Mouse (Mus musculus): ENCODE measurements around the gene Atg9b.
A peak's percentile ranks its signal among the peaks of the same experiment; 100 is the strongest.

Gene Atg9b

GRCm38 (mm10) chr5:24350531-24351250 lies 41.3 kb downstream of the Atg9b start:
- no peak for DNase-seq (ENCODE audit: low spot score in 2 of 2)

- no peak for DNase-seq (ENCODE audit: low spot score in 2 of 2)
Measured at GRCm38 (mm10) chr5:24350073-24350472, 41.9 kb downstream of the Atg9b start.

DNA sequence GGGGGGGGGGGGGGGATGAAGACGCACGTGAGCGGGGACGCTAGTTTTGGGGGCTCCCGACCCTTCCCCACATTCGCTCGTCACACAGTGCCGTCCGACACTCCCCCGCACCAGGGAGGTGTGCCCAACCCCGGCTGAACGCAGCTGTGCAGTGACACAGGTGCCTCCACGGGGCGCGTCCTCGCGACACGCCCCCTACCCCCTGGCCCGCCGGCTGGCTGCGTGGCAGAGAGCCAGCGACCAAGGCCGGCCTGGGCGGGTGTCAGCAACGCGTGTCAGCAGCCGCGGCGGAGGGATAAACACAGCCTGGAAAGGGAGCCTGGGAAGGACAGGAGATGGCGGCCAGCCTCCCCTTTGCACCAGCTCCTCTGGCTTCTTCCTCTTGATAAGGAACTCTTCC lies 43.4 kb downstream of the Atg9b start:
- DNase-seq (ENCODE audit: low spot score in 2 of 2) = no peak

GRCm38 (mm10) chr5:24348128-24348527 lies 43.8 kb downstream of the Atg9b start:
- peak; percentile 62 to 67 for DNase-seq (ENCODE audit: low spot score in 2 of 2)

- no peak for DNase-seq (ENCODE audit: low spot score in 2 of 2)
Measured at GRCm38 (mm10) chr5:24347186-24347875, 44.6 kb downstream of the Atg9b start.

DNA sequence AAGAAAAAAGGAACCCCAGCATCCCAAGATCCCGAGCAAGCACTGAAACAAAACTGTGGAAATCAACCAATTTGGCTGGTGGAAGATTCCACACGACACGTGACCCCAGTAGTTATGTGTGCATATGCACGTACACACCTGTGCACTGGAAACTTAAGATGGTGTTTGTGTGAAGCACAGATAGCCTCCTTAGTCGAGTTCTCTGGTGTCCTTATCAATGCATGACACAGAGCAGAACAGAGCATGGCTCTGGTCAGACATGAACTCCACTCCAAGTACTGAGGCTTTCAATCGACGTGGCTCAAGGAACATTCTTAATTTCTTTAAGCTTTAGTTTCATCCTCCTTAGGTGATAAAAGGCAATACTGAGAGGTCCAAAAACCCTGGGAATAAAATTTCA lies 45.6 kb downstream of the Atg9b start:
- no peak for DNase-seq (ENCODE audit: low spot score in 2 of 2)

DNA sequence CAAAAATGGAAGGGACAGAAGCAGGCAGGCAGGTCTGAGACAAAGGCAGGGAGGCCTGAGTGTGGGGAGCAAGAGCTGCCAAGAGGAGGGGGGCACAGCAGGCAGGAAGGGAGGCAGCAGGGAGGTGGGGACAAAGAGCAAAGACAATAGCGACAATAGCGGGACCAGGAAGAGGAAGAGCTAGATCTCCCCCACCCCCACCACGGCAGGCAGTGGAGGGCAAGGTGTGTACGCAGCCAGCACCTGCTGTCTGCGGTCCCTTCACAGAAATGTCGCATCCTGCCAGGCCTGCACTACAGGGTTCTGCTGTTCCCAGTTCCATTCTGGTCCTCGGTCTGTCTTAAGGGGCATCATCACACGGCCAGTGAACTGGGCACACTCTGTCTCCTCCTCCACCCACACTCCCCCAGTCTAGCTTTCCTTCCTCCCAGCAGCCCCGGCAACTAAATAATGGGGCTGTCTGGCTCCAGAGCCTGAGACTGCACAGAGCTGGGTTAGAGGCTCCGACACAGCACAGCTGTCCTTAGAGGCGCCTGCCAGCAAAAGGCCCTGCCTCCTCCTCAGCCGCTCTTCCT lies 47.4 kb downstream of the Atg9b start:
- no peak for DNase-seq (ENCODE audit: low spot score in 2 of 2)

DNA sequence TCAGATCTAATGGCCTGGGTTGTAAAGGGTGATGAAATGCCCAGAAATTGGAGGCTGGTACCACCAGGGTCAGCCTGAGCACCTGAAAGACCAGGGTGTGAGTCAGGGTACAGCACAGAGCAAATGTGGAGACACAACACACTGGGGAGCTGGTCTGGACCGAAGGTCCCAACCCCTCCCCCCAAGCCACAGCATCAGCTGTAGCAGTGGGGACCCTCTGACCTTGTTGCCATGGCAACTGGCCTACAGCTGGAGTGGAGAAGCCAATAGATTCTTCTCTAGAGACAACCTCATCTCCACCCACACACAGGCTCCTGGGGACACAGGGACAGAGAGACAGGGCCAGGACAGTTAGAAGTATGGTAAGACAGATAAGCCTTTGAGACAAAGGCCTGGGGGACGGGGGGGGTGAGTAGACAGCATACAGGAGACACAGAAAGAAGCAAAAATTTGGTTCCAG lies 47.9 kb downstream of the Atg9b start:
- DNase-seq (ENCODE audit: low spot score in 2 of 2) = no peak

GRCm38 (mm10) chr5:24343379-24343778 lies 48.6 kb downstream of the Atg9b start:
- DNase-seq (ENCODE audit: low spot score in 2 of 2) = no peak

GRCm38 (mm10) chr5:24342966-24343365 lies 49.0 kb downstream of the Atg9b start:
- DNase-seq (ENCODE audit: low spot score in 2 of 2) = no peak

GRCm38 (mm10) chr5:24342205-24342963 lies 49.6 kb downstream of the Atg9b start:
- DNase-seq (ENCODE audit: low spot score in 2 of 2) = no peak

DNA sequence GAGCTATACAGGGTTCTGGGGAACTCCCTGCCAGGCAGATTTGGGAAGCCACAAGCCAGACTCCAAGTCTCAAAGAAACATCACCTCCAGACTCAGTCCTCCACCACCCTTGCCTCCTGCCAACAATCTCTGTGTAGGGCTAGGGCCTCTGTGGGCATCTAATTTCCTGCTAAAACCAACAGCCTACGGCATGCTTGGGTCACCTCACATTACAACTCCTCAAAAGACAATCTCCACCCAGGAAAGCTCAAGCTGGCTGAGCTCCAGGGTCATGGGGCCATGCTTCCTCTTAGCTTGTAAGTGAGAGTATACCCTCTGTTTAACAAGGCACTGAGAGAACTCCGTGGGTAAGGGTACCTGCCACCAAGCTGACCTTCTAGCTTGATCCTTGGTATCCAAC lies 54.1 kb downstream of the Atg9b start:
- no peak for DNase-seq (ENCODE audit: low spot score in 2 of 2)

DNA sequence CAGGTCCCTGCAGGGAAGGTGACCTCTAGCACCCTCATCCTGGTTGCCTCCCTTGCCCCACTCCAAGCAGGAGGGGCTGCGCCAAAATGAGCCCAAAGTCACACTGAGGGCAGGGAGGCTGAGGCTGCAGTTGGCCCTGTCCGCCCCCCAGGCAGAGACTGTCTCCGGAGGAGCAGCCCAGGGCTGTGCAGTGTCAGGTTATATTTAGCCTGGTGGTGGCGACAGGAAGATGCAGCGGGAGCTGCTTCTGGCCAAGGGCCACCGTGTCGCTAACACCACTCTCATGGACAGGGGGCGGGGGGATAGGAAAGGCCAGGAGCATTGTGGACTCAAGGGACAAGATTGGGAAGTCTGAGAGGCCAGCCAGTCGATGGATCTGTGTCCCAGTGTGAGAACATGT lies 54.6 kb downstream of the Atg9b start:
- DNase-seq (ENCODE audit: low spot score in 2 of 2) = no peak

DNA sequence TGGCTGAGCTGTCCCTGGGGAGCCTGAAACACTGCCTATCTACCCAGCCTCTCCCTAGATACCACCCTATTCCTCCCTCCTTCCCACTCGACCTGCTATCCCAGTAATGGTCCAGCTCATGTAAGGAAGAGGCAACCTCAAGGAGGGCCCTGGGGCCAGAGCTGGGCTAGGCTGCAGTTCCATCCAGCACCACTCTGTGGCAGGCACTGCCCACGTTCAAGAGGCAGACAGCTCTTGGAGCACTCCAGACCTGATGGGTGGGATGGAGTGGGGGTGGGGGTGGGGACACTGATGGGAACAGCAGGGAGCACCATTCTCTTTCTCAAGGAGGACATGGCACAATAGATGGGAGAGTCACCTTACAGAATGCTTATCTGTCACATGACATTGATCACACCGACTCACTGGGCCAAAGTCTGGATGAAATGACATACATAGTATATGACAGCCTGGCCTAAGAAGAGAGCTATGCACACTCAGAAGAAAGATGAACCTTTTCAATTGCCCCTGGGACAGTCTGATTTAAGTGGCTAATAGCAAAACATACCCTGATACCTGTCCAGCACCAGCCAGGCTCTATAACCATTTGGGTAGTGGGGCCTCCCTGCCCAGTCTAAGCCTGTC lies 55.9 kb downstream of the Atg9b start:
- no peak for DNase-seq (ENCODE audit: low spot score in 2 of 2)

- no peak for DNase-seq (ENCODE audit: low spot score in 2 of 2)
Measured at GRCm38 (mm10) chr5:24334749-24335148, 57.2 kb downstream of the Atg9b start.
